Mouse (Mus musculus) neural tube, embryonic 14.5 days (tissue): Measurements from ENCODE around the gene Patl2. TPM values are rescaled to one million over a fixed set of nuclear protein-coding genes. Genes with fewer than 3 reads are reported as not detected.

Experiments used
- ATAC-seq: fragments of 200-750 bp; cut with Nextera tagmentation; 2 replicates; pipeline ENCODE4 v1.8.0; 2017; ENCODE audit warnings: low read depth, mild to moderate bottlenecking, moderate TSS enrichment, moderate library complexity
- H3K27ac ChIP-seq: fragments of 300-500 bp; sonication (generic); 2 replicates; pipeline ENCODE4 v1.5.1; 2014; ENCODE audit warnings: low read depth, mild to moderate bottlenecking, control low read depth, low read length, moderate library complexity, mixed read lengths
- H3K27me3 ChIP-seq: fragments of 300-500 bp; sonication (generic); 2 replicates; pipeline ENCODE4 v1.6.1; 2014; ENCODE audit warnings: low read length; ENCODE audit not compliant: control insufficient read depth, insufficient read depth
- H3K36me3 ChIP-seq: fragments of 300-500 bp; sonication (generic); 2 replicates; pipeline ENCODE4 v1.6.1; 2014; ENCODE audit warnings: low read length, mixed read lengths; ENCODE audit not compliant: control insufficient read depth, insufficient read depth
- H3K4me1 ChIP-seq: fragments of 300-500 bp; sonication (generic); 2 replicates; pipeline ENCODE4 v1.6.1; 2014; ENCODE audit warnings: low read length; ENCODE audit not compliant: control insufficient read depth, insufficient read depth
- H3K4me2 ChIP-seq: fragments of 300-500 bp; sonication (generic); 2 replicates; pipeline ENCODE4 v1.6.1; 2014; ENCODE audit warnings: mild to moderate bottlenecking, low read depth, low read length, control low read depth
- H3K4me3 ChIP-seq: fragments of 300-500 bp; sonication (generic); 2 replicates; pipeline ENCODE4 v1.5.1; 2014; ENCODE audit warnings: low read depth, low read length, control low read depth, mixed read lengths
- H3K9ac ChIP-seq: fragments of 300-500 bp; sonication (generic); replicated peaks from 2 replicates; pipeline ENCODE4 v1.6.1; 2014; ENCODE audit warnings: low read depth, mild to moderate bottlenecking, control low read depth, low read length, mixed read lengths
- H3K9me3 ChIP-seq: fragments of 300-500 bp; sonication (generic); 2 replicates; pipeline ENCODE4 v1.6.1; 2016; ENCODE audit warnings: low read length; ENCODE audit not compliant: control insufficient read depth
- WGBS: fragments of 180-500 bp; shearing (Covaris S2); extraction: QIAGEN DNeasy Blood & Tissue Kit; methylation state at CpG from one replicate; pipeline ENCODE4 v1.1.7; 2014; 5-methylcytosine and 5-hydroxymethylcytosine counted together
- polyA plus RNA-seq: library from polyadenylated mRNA; unstranded; fragments of >200 nt; fragmentation: Nextera tagmentation; extraction: Ambion mirVana; gene quantifications from 2 replicates; pipeline ENCODE4 v1.2.1, GENCODE M21; 2014

The Patl2 gene
- polyA plus RNA-seq, 1 experiment from 2014 or later: 0.08 TPM

GRCm38 (mm10) chr2:122186751-122187150, 762 bp upstream of the Patl2 start:
- WGBS: 97% methylated on average over 3 of the region's 3 CpGs
- no peaks in the 10 kb centered on the region for H3K36me3 ChIP-seq
- no peak overlapping the region for H3K4me2 ChIP-seq
- H3K27ac ChIP-seq: no peak overlapping the region
- no peak overlapping the region for H3K4me3 ChIP-seq
- H3K4me1 ChIP-seq: no peaks in the 10 kb centered on the region
- no peaks in the 10 kb centered on the region for H3K27me3 ChIP-seq
- no peak overlapping the region for H3K9ac ChIP-seq
- no peak for ATAC-seq
- no peaks in the 10 kb centered on the region for H3K9me3 ChIP-seq

DNA sequence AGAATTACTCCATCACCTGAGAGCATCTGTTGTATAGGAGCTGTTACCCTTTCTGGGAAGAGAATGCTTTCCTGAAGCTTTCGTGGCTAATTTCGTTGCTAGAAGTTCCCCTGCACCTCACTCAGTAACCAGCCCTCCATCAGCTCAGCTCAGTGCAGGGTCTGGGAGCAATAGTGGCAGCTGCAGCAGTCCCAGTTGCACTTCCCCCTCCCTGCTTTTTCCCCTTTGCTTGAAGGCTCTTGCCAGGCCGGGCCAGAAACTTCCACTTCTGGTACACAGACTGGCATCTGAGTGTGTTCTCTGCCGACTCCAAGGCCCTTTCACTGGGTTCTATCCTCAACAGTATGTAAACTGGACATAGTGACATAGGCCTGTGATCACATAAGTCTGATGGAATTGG, 903 bp downstream of the Patl2 start:
- Histone ChIP-seq H3K27me3 (no peaks in the 10 kb centered on the region), H3K9me3 (no peaks in the 10 kb centered on the region), H3K4me3 (no peak overlapping the region), H3K4me1 (no peaks in the 10 kb centered on the region), H3K27ac (no peak overlapping the region), H3K36me3 (no peaks in the 10 kb centered on the region), H3K9ac (no peak overlapping the region), H3K4me2 (no peak overlapping the region)
- 96% methylated on average over 4 of the region's 4 CpGs for WGBS
- ATAC-seq: no peak

DNA sequence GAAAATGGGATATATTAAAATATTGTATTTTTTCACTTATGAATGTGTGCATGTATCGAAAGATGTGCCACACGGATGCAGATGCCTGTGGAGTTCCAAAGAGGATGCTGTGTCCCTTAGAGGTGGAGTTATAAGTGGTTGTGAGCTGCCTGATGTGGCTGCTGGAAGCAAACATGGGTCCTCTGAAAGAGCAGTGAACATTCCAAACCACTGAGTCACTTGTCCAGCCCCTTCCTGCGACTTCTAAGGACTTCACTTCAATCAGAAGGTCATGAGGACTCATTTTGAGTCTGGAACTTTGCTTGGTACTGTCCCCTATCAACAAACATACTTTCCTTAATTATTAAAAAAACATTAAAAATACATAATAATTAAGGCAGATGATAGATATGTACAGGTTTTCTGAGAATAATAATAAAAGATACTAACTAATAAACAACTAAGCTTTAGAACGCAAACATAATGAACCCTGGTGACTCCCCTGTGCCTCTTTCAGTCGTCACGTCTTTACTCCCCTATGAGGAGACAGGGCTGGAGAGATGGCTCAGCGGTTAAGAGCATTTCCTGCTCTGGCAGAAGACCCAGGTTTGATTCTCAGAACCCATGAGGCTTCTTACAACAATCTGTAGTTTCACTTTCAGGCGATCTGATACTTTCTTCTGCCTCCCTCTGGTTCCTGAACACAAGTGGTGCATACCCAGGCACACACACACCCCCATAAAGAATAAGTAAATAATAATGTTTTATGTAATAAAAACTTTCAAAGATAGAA, 5.8 kb downstream of the Patl2 start:
- H3K27me3 ChIP-seq: no peaks in the 10 kb centered on the region
- H3K27ac ChIP-seq: no peak overlapping the region
- 74% methylated on average over 8 of the region's 8 CpGs for WGBS
- ATAC-seq: no peak
- no peaks in the 10 kb centered on the region for H3K4me1 ChIP-seq
- H3K4me3 ChIP-seq: no peak overlapping the region
- no peaks in the 10 kb centered on the region for H3K9me3 ChIP-seq
- H3K4me2 ChIP-seq: no peak overlapping the region
- H3K9ac ChIP-seq: no peak overlapping the region
- no peaks in the 10 kb centered on the region for H3K36me3 ChIP-seq

- Histone ChIP-seq H3K27ac (no peak overlapping the region), H3K4me1 (no peaks in the 10 kb centered on the region), H3K9ac (no peak overlapping the region), H3K4me2 (no peak overlapping the region), H3K4me3 (no peak overlapping the region), H3K9me3 (no peaks in the 10 kb centered on the region), H3K27me3 (no peaks in the 10 kb centered on the region), H3K36me3 (no peaks in the 10 kb centered on the region)
- 94% methylated on average over 2 of the region's 2 CpGs for WGBS
- ATAC-seq: no peak
Observed at GRCm38 (mm10) chr2:122172188-122172587, 13.8 kb downstream of the Patl2 start.

DNA sequence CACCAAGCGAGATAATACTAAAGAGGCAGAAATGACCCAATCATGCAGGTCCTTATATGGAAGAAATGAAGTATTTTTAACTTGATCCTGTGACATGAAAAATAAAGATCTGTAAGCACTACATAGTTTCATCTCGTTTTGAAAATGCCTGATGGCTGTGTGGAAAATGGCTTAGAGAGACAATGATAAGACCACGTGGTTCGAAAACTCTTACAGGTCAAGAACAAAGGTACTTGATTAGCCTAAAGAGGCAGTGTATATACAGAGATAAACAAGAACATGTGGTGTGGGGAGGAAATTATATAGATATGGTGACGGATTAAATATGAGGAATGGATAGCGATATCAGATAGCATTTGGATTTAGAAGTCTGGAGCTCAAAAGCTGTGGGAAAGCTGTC, 14.7 kb downstream of the Patl2 start:
- H3K36me3 ChIP-seq: no peaks in the 10 kb centered on the region
- WGBS: 92% methylated on average over 6 of the region's 6 CpGs
- H3K4me3 ChIP-seq: no peak overlapping the region
- no peaks in the 10 kb centered on the region for H3K9me3 ChIP-seq
- no peak overlapping the region for H3K27ac ChIP-seq
- H3K27me3 ChIP-seq: no peaks in the 10 kb centered on the region
- no peak for ATAC-seq
- no peaks in the 10 kb centered on the region for H3K4me1 ChIP-seq
- H3K4me2 ChIP-seq: no peak overlapping the region
- H3K9ac ChIP-seq: no peak overlapping the region

GRCm38 (mm10) chr2:122164293-122164692, 21.7 kb downstream of the Patl2 start:
- H3K4me1 ChIP-seq: no peaks in the 10 kb centered on the region
- H3K36me3 ChIP-seq: no peaks in the 10 kb centered on the region
- H3K27ac ChIP-seq: no peak overlapping the region
- H3K4me2 ChIP-seq: no peak overlapping the region
- no peak for ATAC-seq
- 85% methylated on average over 11 of the region's 11 CpGs for WGBS
- no peaks in the 10 kb centered on the region for H3K9me3 ChIP-seq
- no peaks in the 10 kb centered on the region for H3K27me3 ChIP-seq
- no peak overlapping the region for H3K4me3 ChIP-seq
- no peak overlapping the region for H3K9ac ChIP-seq

GRCm38 (mm10) chr2:122163430-122164195, 22.4 kb downstream of the Patl2 start:
- Histone ChIP-seq H3K4me1 (no peaks in the 10 kb centered on the region), H3K27me3 (no peaks in the 10 kb centered on the region), H3K4me3 (no peak overlapping the region), H3K36me3 (no peaks in the 10 kb centered on the region), H3K9ac (no peak overlapping the region), H3K4me2 (no peak overlapping the region), H3K27ac (no peak overlapping the region), H3K9me3 (no peaks in the 10 kb centered on the region)
- WGBS: 87% methylated on average over 13 of the region's 13 CpGs
- no peak for ATAC-seq

DNA sequence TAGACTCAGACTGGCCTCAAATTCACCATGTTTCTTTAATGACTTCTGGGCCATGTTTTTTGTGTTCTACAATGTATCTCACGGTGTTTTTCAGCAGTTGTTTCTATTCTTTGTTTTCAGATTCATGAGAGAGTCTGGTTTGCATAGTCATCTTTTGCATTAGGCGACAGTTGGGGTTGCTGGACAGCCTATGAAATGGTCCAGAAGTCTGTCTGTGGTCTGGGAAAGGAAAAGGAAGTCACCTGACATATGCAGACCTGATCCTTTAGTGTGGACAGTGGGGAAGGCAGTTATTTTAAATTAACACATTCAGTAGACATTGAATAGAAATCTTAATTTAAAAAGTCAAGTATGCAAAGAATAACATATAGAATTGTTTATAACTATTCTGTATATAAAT, 23.5 kb downstream of the Patl2 start:
- Histone ChIP-seq H3K4me3 (no peak overlapping the region), H3K9me3 (no peaks in the 10 kb centered on the region), H3K36me3 (no peaks in the 10 kb centered on the region), H3K27ac (no peak overlapping the region), H3K27me3 (no peaks in the 10 kb centered on the region), H3K4me2 (no peak overlapping the region), H3K9ac (no peak overlapping the region), H3K4me1 (no peaks in the 10 kb centered on the region)
- ATAC-seq: no peak
- WGBS: 82% methylated on average over 2 of the region's 2 CpGs

- Histone ChIP-seq H3K36me3 (no peaks in the 10 kb centered on the region), H3K9me3 (no peaks in the 10 kb centered on the region), H3K4me3 (no peak overlapping the region), H3K27ac (no peak overlapping the region), H3K27me3 (no peaks in the 10 kb centered on the region), H3K9ac (no peak overlapping the region), H3K4me1 (no peaks in the 10 kb centered on the region), H3K4me2 (no peak overlapping the region)
- WGBS: 47% methylated on average over 4 of the region's 4 CpGs
- ATAC-seq: no peak
Observed at GRCm38 (mm10) chr2:122161542-122161941, 24.4 kb downstream of the Patl2 start.
